Mouse (Mus musculus) liver, embryonic 14.5 days (tissue): ENCODE measurements around the gene Tfdp2.

Source experiments
- CTCF ChIP-seq: IDR thresholded peaks from 2 replicates; pipeline ENCODE4 v1.5.1; 2016; ENCODE audit warnings: antibody characterized with exemption, low read depth, control low read depth
- EP300 ChIP-seq: IDR thresholded peaks from 2 replicates; pipeline ENCODE4 v1.6.1; 2016; ENCODE audit warnings: antibody characterized with exemption, low read depth

GRCm38 (mm10) chr9:96364141-96364838, 168.2 kb downstream of the Tfdp2 start, which contains the start of gene Atp1b3:
- TF ChIP-seq CTCF (no peak), EP300 (no peak)
